Mouse (Mus musculus) E14TG2a.4 (cell line): ENCODE results near the gene Far2.
"Not testable (repeated sequence)": the region's sequence is repeated elsewhere in the genome, so short reads cannot be mapped to it uniquely, and the experiment has no call there.

Source experiments
- H3K27me3 ChIP-seq: 2 replicates; pipeline ENCODE4 v1.6.1; 2014; ENCODE audit warnings: low read length, control low read depth; ENCODE audit not compliant: insufficient read depth
- H3K36me3 ChIP-seq: 2 replicates; pipeline ENCODE4 v1.6.1; 2014; ENCODE audit warnings: low read length, control low read depth; ENCODE audit not compliant: insufficient read depth
- H3K4me1 ChIP-seq: replicated peaks from 2 replicates; pipeline ENCODE4 v1.6.1; 2014; ENCODE audit warnings: low read depth, low read length, control low read depth
- H3K4me3 ChIP-seq: replicated peaks from 2 replicates; pipeline ENCODE4 v1.5.1; 2014; ENCODE audit warnings: mild to moderate bottlenecking, low read length
- H3K9me3 ChIP-seq: 2 replicates; pipeline ENCODE4 v1.6.1; 2014; ENCODE audit warnings: low read length, control low read depth
- CTCF ChIP-seq: conservative IDR thresholded peaks from 2 replicates; pipeline ENCODE4 v1.5.1; 2014; ENCODE audit warnings: low read length
- NANOG ChIP-seq: IDR thresholded peaks from 2 replicates; pipeline ENCODE4 v1.6.1; 2014; ENCODE audit warnings: borderline replicate concordance, low read length, mixed read lengths
- POU5F1 ChIP-seq: IDR thresholded peaks from 2 replicates; pipeline ENCODE4 v1.6.1; 2014; ENCODE audit warnings: low read length, borderline replicate concordance

Gene Far2

DNA sequence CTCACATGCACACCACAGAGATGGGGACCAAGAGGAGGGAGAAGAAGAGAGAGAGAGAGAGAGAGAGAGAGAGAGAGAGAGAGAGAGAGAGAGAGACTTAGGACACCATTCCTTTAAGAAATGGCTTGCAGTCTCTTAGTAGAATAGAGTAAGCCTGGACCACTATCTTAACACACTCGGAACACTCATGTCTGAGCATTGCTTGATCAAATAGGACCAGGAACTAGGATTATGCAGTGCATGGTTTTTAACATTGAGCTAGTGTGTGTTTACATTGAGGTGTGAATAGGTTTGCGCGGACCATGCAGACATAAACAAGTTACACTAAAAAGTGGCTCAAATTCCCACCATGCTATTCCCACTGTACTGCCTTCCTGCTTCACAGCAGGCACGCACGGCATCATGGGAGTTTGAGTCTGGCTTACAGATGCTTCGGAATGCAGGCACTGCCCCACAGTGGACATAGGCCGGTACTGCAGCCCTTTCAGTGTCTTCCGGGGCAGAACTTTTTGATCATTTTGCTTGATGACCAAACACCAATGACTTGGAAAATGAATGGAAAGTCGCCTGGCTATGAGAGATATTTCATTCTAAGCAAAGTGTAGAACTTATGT lies 88.8 kb downstream of the Far2 start:
- H3K4me3 ChIP-seq = no peak overlapping the region
- no peaks in the 10 kb centered on the region for H3K4me1 ChIP-seq
- peaks cover 4% of the 10 kb centered on the region; the same call in 1 of the 2 replicates for H3K27me3 ChIP-seq
- TF ChIP-seq CTCF (peak; percentile 94), POU5F1 (no peak)
- no peaks in the 10 kb centered on the region for H3K36me3 ChIP-seq
- no peaks in the 10 kb centered on the region for H3K9me3 ChIP-seq

DNA sequence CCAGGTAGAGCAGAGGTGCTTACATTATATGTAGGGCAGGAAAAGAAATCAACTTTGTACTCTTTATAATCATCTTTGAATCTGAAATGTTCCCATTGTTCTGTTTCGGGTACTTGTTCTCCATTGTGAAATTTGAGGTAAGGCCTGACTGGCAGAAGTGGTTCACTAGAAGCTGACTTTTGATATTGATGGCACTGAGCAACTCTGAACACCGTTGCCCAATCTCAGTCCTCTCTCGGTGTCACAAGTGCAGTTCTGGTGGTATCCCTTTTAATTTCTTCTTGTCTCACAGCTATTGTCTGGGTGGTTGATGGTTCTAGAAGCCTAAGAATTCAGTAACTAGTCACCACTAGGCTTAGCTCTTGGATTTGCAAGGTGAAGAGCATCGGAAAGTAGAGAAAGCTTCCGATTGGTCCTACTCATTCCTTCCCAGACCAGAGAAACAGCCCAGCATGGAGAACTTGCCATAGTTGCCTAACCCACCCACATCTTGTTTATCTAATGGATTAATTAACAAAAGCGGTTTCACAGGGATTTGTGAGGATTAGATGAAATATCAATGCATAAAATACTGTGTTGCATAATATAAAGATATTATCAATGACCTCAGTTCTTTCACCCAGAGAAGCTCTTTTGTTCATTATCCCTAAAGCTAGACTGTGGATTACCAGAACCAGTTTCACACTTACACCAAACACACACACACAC lies 92.4 kb downstream of the Far2 start:
- Histone ChIP-seq H3K36me3 (no peaks in the 10 kb centered on the region), H3K27me3 (peaks cover 4% of the 10 kb centered on the region; the same call in 1 of the 2 replicates), H3K4me1 (no peaks in the 10 kb centered on the region), H3K9me3 (peaks cover 4% of the 10 kb centered on the region), H3K4me3 (no peak overlapping the region)
- TF ChIP-seq NANOG = no peak
- no peak for TF ChIP-seq CTCF
- no peak for TF ChIP-seq POU5F1

DNA sequence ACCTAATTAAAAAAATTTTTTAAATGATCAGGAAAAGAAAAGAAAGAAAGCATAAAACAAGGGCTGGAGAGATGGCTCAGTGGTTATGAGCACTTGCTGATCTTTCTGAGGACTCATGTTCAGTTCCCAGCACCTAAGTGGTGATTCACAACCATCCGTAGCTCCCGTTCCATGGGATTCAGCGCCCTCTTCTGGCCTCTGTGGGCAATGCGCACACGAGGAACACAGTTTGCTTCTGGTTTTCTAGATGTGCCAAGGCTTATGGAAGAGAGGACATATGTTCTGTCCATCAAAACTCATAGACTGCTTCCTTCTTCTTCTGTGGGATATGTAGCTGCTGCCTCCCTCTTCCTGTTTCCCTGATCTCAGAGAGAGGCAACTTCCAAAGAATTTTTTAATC lies 94.8 kb downstream of the Far2 start:
- TF ChIP-seq POU5F1 (no peak), CTCF (peak; percentile 52), NANOG (no peak)
- no peak overlapping the region for H3K4me3 ChIP-seq
- no peaks in the 10 kb centered on the region for H3K36me3 ChIP-seq
- H3K9me3 ChIP-seq = peaks cover 7% of the 10 kb centered on the region
- H3K4me1 ChIP-seq = no peaks in the 10 kb centered on the region
- H3K27me3 ChIP-seq = peaks cover 4% of the 10 kb centered on the region; the same call in 1 of the 2 replicates

DNA sequence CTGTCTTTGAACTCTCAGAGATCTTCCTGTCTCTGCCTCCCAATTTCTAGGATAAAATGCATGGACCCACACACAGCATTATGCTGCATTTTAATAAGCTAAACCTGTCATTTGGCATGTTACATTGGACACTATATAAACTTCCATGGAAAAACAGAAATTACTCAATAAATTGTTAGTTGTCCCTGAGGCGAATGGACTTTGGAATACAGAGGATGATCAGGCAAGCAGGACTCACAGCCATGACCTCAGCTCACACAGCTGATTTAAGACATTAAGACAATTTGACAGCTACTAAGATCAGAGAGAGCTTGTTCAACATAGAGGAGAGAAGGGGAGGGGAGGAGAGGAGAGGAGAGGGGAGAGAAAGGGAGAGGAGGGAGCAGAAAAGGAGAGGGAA lies 95.4 kb downstream of the Far2 start:
- Histone ChIP-seq H3K9me3 (peaks cover 12% of the 10 kb centered on the region), H3K4me3 (no peak overlapping the region), H3K27me3 (peaks cover 4% of the 10 kb centered on the region; the same call in 1 of the 2 replicates), H3K36me3 (no peaks in the 10 kb centered on the region), H3K4me1 (no peaks in the 10 kb centered on the region)
- TF ChIP-seq CTCF = no peak
- no peak for TF ChIP-seq POU5F1
- no peak for TF ChIP-seq NANOG

DNA sequence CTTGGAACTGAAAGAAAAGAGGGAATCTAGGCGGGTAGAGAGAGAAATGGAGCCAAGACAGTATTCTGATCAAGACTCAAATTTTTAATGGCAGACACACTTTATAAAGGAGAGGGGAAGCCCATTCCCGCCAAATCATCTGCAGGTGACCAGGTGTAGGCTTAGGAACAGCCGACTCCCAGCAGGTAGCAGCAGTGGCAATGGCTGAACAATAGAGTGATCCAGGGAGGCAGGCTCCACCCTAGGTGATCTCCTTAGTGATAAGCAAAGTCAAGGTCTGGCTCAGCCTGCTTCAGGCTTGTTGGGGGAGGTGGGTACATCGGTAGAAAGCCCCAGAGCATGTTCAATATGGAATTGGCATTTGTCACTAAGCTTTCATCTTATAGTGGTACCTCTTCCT lies 105.2 kb downstream of the Far2 start:
- peaks cover 10% of the 10 kb centered on the region; the same call in 1 of the 2 replicates for H3K4me1 ChIP-seq
- H3K4me3 ChIP-seq, H3K36me3 ChIP-seq, H3K27me3 ChIP-seq: not testable (repeated sequence)
- peaks cover 26% of the 10 kb centered on the region for H3K9me3 ChIP-seq
- 0 out of 2 replicates have a peak, but pooled peaks have one; percentile 16 for TF ChIP-seq NANOG

DNA sequence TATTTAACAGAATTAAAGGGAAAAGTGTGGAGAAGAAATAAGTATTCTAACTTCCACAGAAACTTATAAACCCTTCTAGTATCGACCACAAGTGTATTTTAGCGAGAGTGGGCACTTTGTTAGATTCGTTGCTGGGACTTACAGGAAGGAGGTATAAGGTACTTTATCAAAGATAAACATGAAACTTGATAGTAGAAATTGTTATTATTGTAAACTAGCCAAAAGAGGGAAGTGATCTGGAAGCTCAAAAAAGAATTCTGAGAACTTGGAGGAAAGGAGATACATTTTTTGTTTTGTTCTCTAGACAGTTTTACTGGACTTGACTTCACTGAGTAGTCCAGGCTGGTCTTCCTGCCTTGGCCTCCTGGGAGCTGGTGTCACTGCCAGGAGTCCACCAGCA lies 125.8 kb downstream of the Far2 start:
- no peak for TF ChIP-seq POU5F1
- no peak for TF ChIP-seq NANOG
- TF ChIP-seq CTCF = no peak
- no peak overlapping the region for H3K4me3 ChIP-seq
- no peaks in the 10 kb centered on the region for H3K4me1 ChIP-seq
- H3K27me3 ChIP-seq = no peaks in the 10 kb centered on the region
- no peaks in the 10 kb centered on the region for H3K36me3 ChIP-seq
- H3K9me3 ChIP-seq = peaks cover 26% of the 10 kb centered on the region

DNA sequence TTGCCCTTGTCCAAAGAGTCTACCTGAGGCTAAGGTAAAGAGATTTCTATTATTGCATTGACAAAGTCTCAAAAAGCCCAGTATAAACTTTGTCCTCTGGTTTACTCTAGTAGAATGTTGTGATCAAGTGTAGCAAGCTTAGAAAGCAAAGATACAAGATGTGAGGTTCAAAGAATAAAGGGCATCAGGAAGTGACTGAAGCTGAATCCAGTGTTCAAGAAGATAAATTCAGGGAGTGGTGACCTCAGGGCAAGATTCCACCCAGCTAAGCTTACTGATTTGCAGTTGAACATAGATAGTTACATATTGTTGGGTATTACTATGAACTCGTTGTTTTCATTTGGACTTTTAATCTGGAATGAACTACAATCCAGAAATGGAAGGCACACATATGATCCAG lies 138.6 kb downstream of the Far2 start:
- Histone ChIP-seq H3K36me3 (peaks cover 90% of the 10 kb centered on the region), H3K9me3 (no peaks in the 10 kb centered on the region), H3K4me3 (no peak overlapping the region), H3K4me1 (no peaks in the 10 kb centered on the region), H3K27me3 (no peaks in the 10 kb centered on the region)
- no peak for TF ChIP-seq CTCF
- no peak for TF ChIP-seq NANOG
- TF ChIP-seq POU5F1 = no peak

DNA sequence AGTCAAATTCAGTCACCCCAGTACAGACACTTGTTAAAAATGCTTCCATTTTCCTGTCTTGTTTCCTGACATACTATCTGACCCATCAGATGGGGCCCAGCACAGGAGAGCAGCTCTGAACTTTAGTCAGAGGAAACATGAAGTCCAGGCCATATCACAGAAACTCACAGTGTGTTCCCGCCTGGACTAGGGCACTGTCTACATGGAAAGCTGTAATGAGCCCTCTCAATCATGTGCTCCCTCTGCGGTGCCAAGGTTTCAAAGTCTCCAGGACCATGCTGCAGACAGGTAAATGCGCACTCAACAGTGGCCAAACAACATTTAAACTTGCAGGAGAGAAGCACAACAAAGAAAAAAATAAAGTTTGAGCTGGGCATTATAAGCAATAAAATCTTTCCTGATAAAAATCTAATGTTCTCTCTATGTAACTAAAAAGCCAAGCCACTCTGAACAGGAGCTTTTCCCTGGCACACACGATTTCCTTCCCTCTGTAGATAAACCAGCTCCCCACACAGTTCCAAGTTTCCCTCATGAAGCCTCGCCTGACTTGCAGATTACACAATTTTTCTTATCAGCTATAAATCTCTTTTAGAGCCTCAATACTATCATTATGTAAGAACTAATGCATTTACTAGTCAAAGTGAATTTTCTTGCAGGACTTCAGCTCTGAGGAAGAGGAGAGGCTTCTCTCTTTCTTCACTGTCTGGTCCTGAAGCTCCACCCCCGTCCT lies 147.1 kb downstream of the Far2 start:
- Histone ChIP-seq H3K4me3 (no peak overlapping the region), H3K27me3 (no peaks in the 10 kb centered on the region), H3K4me1 (no peaks in the 10 kb centered on the region), H3K9me3 (no peaks in the 10 kb centered on the region), H3K36me3 (peaks cover 85% of the 10 kb centered on the region)
- TF ChIP-seq POU5F1 (no peak), NANOG (no peak), CTCF (no peak)
